ENCODE assay signal across 16 mouse cellular contexts in the genomic region with DNA sequence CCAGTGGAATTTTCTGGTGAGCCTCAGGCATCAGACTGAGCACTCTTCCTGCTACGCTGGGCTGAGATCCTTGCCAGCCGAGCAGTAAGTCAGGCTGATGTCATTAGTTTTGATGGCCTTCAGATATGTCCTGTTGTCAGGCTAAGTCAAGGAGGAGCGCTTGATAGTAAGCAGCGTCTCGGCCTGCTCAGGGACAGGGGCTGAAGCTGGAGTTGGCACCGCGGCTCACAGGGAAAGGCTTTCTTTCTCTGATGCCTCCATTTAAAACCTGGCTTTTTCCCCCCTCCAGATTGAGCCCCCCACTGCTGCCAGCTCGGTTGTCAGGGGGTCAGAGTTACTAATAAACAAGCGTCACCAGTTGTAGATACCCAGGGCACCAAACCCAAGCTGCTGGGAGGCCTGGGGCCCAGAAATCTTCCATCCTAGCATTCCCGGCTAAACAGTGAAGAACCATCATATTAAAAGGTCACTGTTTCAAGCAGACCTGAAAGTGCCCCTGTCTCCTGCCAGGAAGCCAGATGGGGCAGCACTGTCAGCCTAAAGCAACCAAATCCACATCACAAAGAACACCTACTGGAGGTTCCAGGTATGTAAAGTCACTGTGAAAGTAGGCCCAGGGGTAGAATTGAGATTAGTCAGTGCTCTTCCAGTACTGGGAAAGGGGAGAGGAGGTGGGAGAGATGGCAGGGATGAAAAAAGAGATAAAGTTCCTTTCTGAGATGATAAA. TPM values are rescaled to one million over a fixed set of nuclear protein-coding genes. Genes with fewer than 3 reads are reported as not detected.
DNase-seq lines count a peak whose midpoint lies in the region; ATAC-seq and TF ChIP-seq lines count a peak whose summit lies in the region.
"Had no signal": no experiment of that assay in that cellular context is flagged by ENCODE, and none has a peak within 500 bp of the region (broad histone marks: within the 10 kb centered on the region; RNA-seq: fewer than 3 reads in every experiment).

No protein-coding gene starts in this region.

- H3K4me1 ChIP-seq in midbrain, postnatal 0 days (ENCODE audit: insufficient read depth, low read length), result no peaks in the 10 kb centered on the region
- no peaks in the 10 kb centered on the region for H3K4me1 ChIP-seq in midbrain, embryonic 13.5 days (replicated peaks)
- H3K4me1 ChIP-seq: kidney, embryonic 15.5 days; limb, embryonic 13.5 days; liver, embryonic 15.5 days had no signal

- 63% methylated on average over 10 of the region's 10 CpGs for WGBS in midbrain, postnatal 0 days
- WGBS in midbrain, embryonic 13.5 days, result 69% methylated on average over 10 of the region's 10 CpGs

- H3K4me2 ChIP-seq in midbrain, postnatal 0 days (ENCODE audit: low read depth, low read length, poor library complexity, severe bottlenecking), result no peak overlapping the region
- H3K4me2 ChIP-seq in midbrain, embryonic 13.5 days (replicated peaks), result no peak overlapping the region
- H3K4me2 ChIP-seq: kidney, embryonic 15.5 days; limb, embryonic 13.5 days; liver, embryonic 15.5 days had no signal

- H3K4me3 ChIP-seq in midbrain, postnatal 0 days (ENCODE audit: low read depth, low read length), result no peak overlapping the region
- H3K4me3 ChIP-seq in midbrain, embryonic 13.5 days (replicated peaks), result no peak overlapping the region
- H3K4me3 ChIP-seq: heart, adult 2 months; kidney, embryonic 15.5 days; left cerebral cortex, adult 2 months; limb, embryonic 13.5 days; liver, embryonic 15.5 days had no signal

- peak; percentile 23; the same call in 1 of the 2 replicates for ATAC-seq in midbrain, postnatal 0 days (ENCODE audit: low FRiP score)
- ATAC-seq in midbrain, embryonic 13.5 days, result no peak
- ATAC-seq in inflammation-experienced regulatory T-cells, adult 6 months, result no peak
- no peak for ATAC-seq in frontal cortex, adult (ENCODE audit: low TSS enrichment)

- no peak for DNase-seq in midbrain, postnatal 0 days (ENCODE audit: low spot score)
- DNase-seq in adrenal gland, adult 2 months, result peak; percentile 76
- DNase-seq in cerebellum, adult 11 months, result peak; percentile 36
- DNase-seq in cerebellum, postnatal 25 days, result peak; percentile 56 to 66
- DNase-seq in spleen, adult 12 weeks (ENCODE audit: low spot score), result no peak

- H3K27ac ChIP-seq in midbrain, postnatal 0 days (ENCODE audit: low read depth, low read length), result no peak overlapping the region
- no peak overlapping the region for H3K27ac ChIP-seq in midbrain, embryonic 13.5 days
- H3K27ac ChIP-seq: heart, adult 2 months; kidney, embryonic 15.5 days; left cerebral cortex, adult 2 months; limb, embryonic 13.5 days; liver, embryonic 15.5 days had no signal

- no peaks in the 10 kb centered on the region for H3K27me3 ChIP-seq in midbrain, postnatal 0 days (ENCODE audit: insufficient read depth, low read length)
- H3K27me3 ChIP-seq in midbrain, embryonic 13.5 days, result no peaks in the 10 kb centered on the region
- H3K27me3 ChIP-seq: kidney, embryonic 15.5 days; limb, embryonic 13.5 days; liver, embryonic 15.5 days had no signal

- H3K9ac ChIP-seq in midbrain, postnatal 0 days (replicated peaks; ENCODE audit: low read length, poor library complexity, severe bottlenecking), result no peak overlapping the region
- no peak overlapping the region for H3K9ac ChIP-seq in midbrain, embryonic 13.5 days (replicated peaks)
- H3K9ac ChIP-seq: kidney, embryonic 15.5 days; limb, embryonic 13.5 days; liver, embryonic 15.5 days had no signal

- no peaks in the 10 kb centered on the region for H3K36me3 ChIP-seq in midbrain, postnatal 0 days (ENCODE audit: insufficient read depth, low read length)
- peaks cover 13% of the 10 kb centered on the region for H3K36me3 ChIP-seq in midbrain, embryonic 13.5 days
- H3K36me3 ChIP-seq: kidney, embryonic 15.5 days; limb, embryonic 13.5 days; liver, embryonic 15.5 days had no signal

- H3K9me3 ChIP-seq in midbrain, postnatal 0 days (ENCODE audit: low read length), result no peaks in the 10 kb centered on the region
- H3K9me3 ChIP-seq in midbrain, embryonic 13.5 days, result no peaks in the 10 kb centered on the region
- H3K9me3 ChIP-seq: kidney, embryonic 15.5 days; limb, embryonic 13.5 days; liver, embryonic 15.5 days had no signal

- no peak for TF ChIP-seq CTCF in midbrain, postnatal 0 days (IDR thresholded peaks at IDR 0.05)

RNA-seq across cellular contexts. Expression of gene Scg5, which starts 21.9 kb away (rescaled TPM):
- 234 and 270 TPM in 2 replicates for total RNA-seq in midbrain, postnatal 0 days (2014; rRNA removed)
- polyA plus RNA-seq in midbrain, postnatal 0 days (2015; fragmentation: Nextera tagmentation; extraction: Ambion mirVana), result 406 and 419 TPM in 2 replicates
- 188 and 212 TPM in 2 replicates for polyA plus RNA-seq in midbrain, embryonic 13.5 days (2015; fragmentation: Nextera tagmentation; extraction: Ambion mirVana)
- total RNA-seq in adrenal gland, adult 2 months (2021), result 10 to 100 TPM; 35.3 to 60.8 TPM
- 6.3 and 11.2 TPM in 2 replicates for polyA plus RNA-seq in adrenal gland, adult 2 months (2012; rRNA removed)
- polyA plus RNA-seq in inflammation-experienced regulatory T-cells, adult 6 months (2017; shearing (Covaris generic)), result 10 to 100 TPM in 1 of 3 experiments, 1 to 10 TPM in 1, under 1 TPM in 1; 0.59 to 12.5 (median 8.1) TPM
- polyA plus RNA-seq: heart, adult 2 months had no signal

RNA-seq across cellular contexts. Expression of gene Arhgap11a, which starts 41.4 kb away (rescaled TPM):
- total RNA-seq in midbrain, postnatal 0 days (2014; rRNA removed), result 1.2 and 1.3 TPM in 2 replicates
- polyA plus RNA-seq in midbrain, postnatal 0 days (2015; fragmentation: Nextera tagmentation; extraction: Ambion mirVana), result 2.0 and 2.2 TPM in 2 replicates
- 23.4 and 24.5 TPM in 2 replicates for polyA plus RNA-seq in midbrain, embryonic 13.5 days (2015; fragmentation: Nextera tagmentation; extraction: Ambion mirVana)
- total RNA-seq in adrenal gland, adult 2 months (2021), result 1 to 10 TPM; 2.1 to 2.2 TPM
- 0.13 and 0.18 TPM in 2 replicates for polyA plus RNA-seq in adrenal gland, adult 2 months (2012; rRNA removed)
- polyA plus RNA-seq in inflammation-experienced regulatory T-cells, adult 6 months (2017; shearing (Covaris generic)), result 10 to 100 TPM in 1 of 3 experiments, 1 to 10 TPM in 2; 1.6 to 16.6 (median 2.3) TPM

RNA-seq across cellular contexts. Expression of gene Grem1, which starts 48.6 kb away (rescaled TPM):
- total RNA-seq in midbrain, postnatal 0 days (2014; rRNA removed), result 4.1 and 4.2 TPM in 2 replicates
- 1.1 and 1.2 TPM in 2 replicates for polyA plus RNA-seq in midbrain, postnatal 0 days (2015; fragmentation: Nextera tagmentation; extraction: Ambion mirVana)
- 0.63 and 0.77 TPM in 2 replicates for polyA plus RNA-seq in midbrain, embryonic 13.5 days (2015; fragmentation: Nextera tagmentation; extraction: Ambion mirVana)
- total RNA-seq in adrenal gland, adult 2 months (2021), result under 1 TPM; 0.20 to 0.86 TPM
- not detected in 2 replicates for polyA plus RNA-seq in adrenal gland, adult 2 months (2012; rRNA removed)
- polyA plus RNA-seq in inflammation-experienced regulatory T-cells, adult 6 months (2017; shearing (Covaris generic)), result not detected
- total RNA-seq: heart, adult 2 months; heart, postnatal 14 days; neutrophil, adult 5-6 weeks had no signal
- polyA plus RNA-seq: CD4-positive, CD25-positive, alpha-beta regulatory T cell, adult 4 months had no signal

Comparison
In these comparisons a context has a peak if more than half of its experiments do, and no peak if none do; other contexts are left out.
1. DNase-seq: peak in adrenal gland, adult 2 months (single experiment), cerebellum, adult 11 months (single experiment) and cerebellum, postnatal 25 days (2 of 2); none in midbrain, postnatal 0 days (single experiment) and spleen, adult 12 weeks (single experiment).
2. RNA of gene Scg5, which starts 21.9 kb away (polyA plus RNA-seq): 406 to 419 TPM in midbrain, postnatal 0 days and 188 to 212 TPM in midbrain, embryonic 13.5 days; 0.59 to 12.5 TPM in inflammation-experienced regulatory T-cells, adult 6 months and 6.3 to 11.2 TPM in adrenal gland, adult 2 months; every median in the first group is over 10 times any median in the second.